Mouse (Mus musculus) thymus, adult 2 months (tissue): Measurements from ENCODE around the gene Ppp2r5c. TPM values are rescaled to one million over a fixed set of nuclear protein-coding genes. Genes with fewer than 3 reads are reported as not detected.

Experiments used
- DNase-seq: peaks from one replicate; pipeline ENCODE4 v3.0.0; 2021
- H3K27ac ChIP-seq: fragments of 200-500 bp; 2 replicates; pipeline ENCODE4 v1.5.1; 2012; ENCODE audit warnings: low read length, control low read depth; ENCODE audit not compliant: control insufficient read depth, insufficient read depth
- H3K27me3 ChIP-seq: fragments of 200-500 bp; 2 replicates; pipeline ENCODE4 v1.6.1; 2012; ENCODE audit warnings: mild to moderate bottlenecking, low read length, moderate library complexity, mixed read lengths; ENCODE audit not compliant: control insufficient read depth, insufficient read depth
- H3K36me3 ChIP-seq: fragments of 200-500 bp; 2 replicates; pipeline ENCODE4 v1.6.1; 2012; ENCODE audit warnings: mild to moderate bottlenecking, low read length, moderate library complexity; ENCODE audit not compliant: control insufficient read depth, insufficient read depth
- H3K4me1 ChIP-seq: fragments of 200-500 bp; replicated peaks from 2 replicates; pipeline ENCODE4 v1.6.1; 2012; ENCODE audit warnings: low read length; ENCODE audit not compliant: control insufficient read depth, insufficient read depth
- H3K4me3 ChIP-seq: fragments of 200-500 bp; 2 replicates; pipeline ENCODE4 v1.5.1; 2012; ENCODE audit warnings: mild to moderate bottlenecking, low read length, control low read depth, moderate library complexity; ENCODE audit not compliant: control insufficient read depth, insufficient read depth
- CTCF ChIP-seq: fragments of 200-500 bp; IDR thresholded peaks from 2 replicates; pipeline ENCODE4 v1.5.1; 2012; ENCODE audit warnings: mild to moderate bottlenecking, control low read depth, low read length, moderate library complexity, borderline replicate concordance; ENCODE audit not compliant: control insufficient read depth, poor library complexity, insufficient read depth; ENCODE audit errors: extremely low read depth
- POLR2A ChIP-seq: fragments of 200-500 bp; IDR thresholded peaks from 2 replicates; pipeline ENCODE4 v1.6.1; 2012; ENCODE audit warnings: mild to moderate bottlenecking, low read length, control low read depth, moderate library complexity; ENCODE audit not compliant: control insufficient read depth, poor library complexity, insufficient read depth; ENCODE audit errors: extremely low read depth
- WGBS: fragments of 180-500 bp; shearing (Covaris S2); methylation state at CpG from one replicate; pipeline ENCODE4 v1.1.7; 2018; 5-methylcytosine and 5-hydroxymethylcytosine counted together
- polyA plus RNA-seq: library from polyadenylated mRNA; depleted of rRNA; stranded (reverse); fragments of >200 nt; gene quantifications from 2 replicates; pipeline ENCODE4 v1.2.3, GENCODE M21; 2012

The Ppp2r5c gene
- polyA plus RNA-seq, 1 experiment: 83.7 TPM

GRCm38 (mm10) chr12:110545040-110545701, 98.3 kb downstream of the Ppp2r5c start:
- 94% methylated on average over 4 of the region's 4 CpGs for WGBS
- H3K27ac ChIP-seq: no peak overlapping the region
- no peak for TF ChIP-seq CTCF
- TF ChIP-seq POLR2A: no peak
- no peaks in the 10 kb centered on the region for H3K4me1 ChIP-seq
- no peak overlapping the region for H3K4me3 ChIP-seq
- peaks cover 44% of the 10 kb centered on the region for H3K36me3 ChIP-seq
- H3K27me3 ChIP-seq: no peaks in the 10 kb centered on the region
- DNase-seq: no peak

GRCm38 (mm10) chr12:110547573-110547972, 100.7 kb downstream of the Ppp2r5c start:
- TF ChIP-seq CTCF (no peak), POLR2A (no peak)
- H3K27ac ChIP-seq: no peak overlapping the region
- no peak overlapping the region for H3K4me3 ChIP-seq
- H3K27me3 ChIP-seq: no peaks in the 10 kb centered on the region
- H3K36me3 ChIP-seq: peaks cover 60% of the 10 kb centered on the region
- H3K4me1 ChIP-seq: no peaks in the 10 kb centered on the region
- no peak for DNase-seq
- WGBS: 98% methylated on average over 12 of the region's 12 CpGs

GRCm38 (mm10) chr12:110549437-110550112, 102.7 kb downstream of the Ppp2r5c start:
- Histone ChIP-seq H3K4me3 (no peak overlapping the region), H3K27me3 (no peaks in the 10 kb centered on the region), H3K27ac (no peak overlapping the region), H3K36me3 (peaks cover 78% of the 10 kb centered on the region), H3K4me1 (no peaks in the 10 kb centered on the region)
- TF ChIP-seq POLR2A (no peak), CTCF (no peak)
- WGBS: 84% methylated on average over 7 of the region's 7 CpGs
- no peak for DNase-seq

GRCm38 (mm10) chr12:110550364-110550763, 103.4 kb downstream of the Ppp2r5c start:
- TF ChIP-seq CTCF: no peak
- peaks cover 84% of the 10 kb centered on the region for H3K36me3 ChIP-seq
- H3K27me3 ChIP-seq: no peaks in the 10 kb centered on the region
- H3K4me3 ChIP-seq: no peak overlapping the region
- no peak for DNase-seq
- H3K27ac ChIP-seq: no peak overlapping the region
- H3K4me1 ChIP-seq: no peaks in the 10 kb centered on the region
- 96% methylated on average over 15 of the region's 15 CpGs for WGBS

- H3K4me3 ChIP-seq: no peak overlapping the region
- WGBS: 96% methylated on average over 13 of the region's 13 CpGs
- no peak for TF ChIP-seq POLR2A
- no peak for TF ChIP-seq CTCF
- no peak for DNase-seq
- H3K27ac ChIP-seq: no peak overlapping the region
- H3K27me3 ChIP-seq: no peaks in the 10 kb centered on the region
- H3K4me1 ChIP-seq: no peaks in the 10 kb centered on the region
- peaks cover 76% of the 10 kb centered on the region for H3K36me3 ChIP-seq
These were observed 105.2 kb downstream of the Ppp2r5c start for GRCm38 (mm10) chr12:110552113-110552512.

GRCm38 (mm10) chr12:110553362-110553761, 106.4 kb downstream of the Ppp2r5c start:
- peaks cover 79% of the 10 kb centered on the region for H3K36me3 ChIP-seq
- H3K27ac ChIP-seq: no peak overlapping the region
- no peaks in the 10 kb centered on the region for H3K27me3 ChIP-seq
- H3K4me1 ChIP-seq: no peaks in the 10 kb centered on the region
- H3K4me3 ChIP-seq: no peak overlapping the region
- DNase-seq: no peak
- TF ChIP-seq CTCF: no peak
- no peak for TF ChIP-seq POLR2A
- 98% methylated on average over 5 of the region's 5 CpGs for WGBS
